Mouse (Mus musculus): ENCODE results near the gene Hmgb1. TPM values are rescaled to one million over a fixed set of nuclear protein-coding genes. Genes with fewer than 3 reads are reported as not detected.

Gene Hmgb1
- total and polyA plus RNA-seq, 3 experiments = 517 to 576 (median 529) TPM

- ATAC-seq (ENCODE audit: extremely low read depth, insufficient number of reproducible peaks, low FRiP score, poor library complexity, severe bottlenecking) = no peak
- H3K4me1 ChIP-seq (ENCODE audit: insufficient read depth, low read depth, low read length) = no peaks in the 10 kb centered on the region
- TF ChIP-seq POLR2AphosphoS5 (IDR thresholded peaks at IDR 0.05; ENCODE audit: insufficient replicate concordance, low read depth, low read length) (peak; percentile 64; the same call in 1 of the 2 replicates), GATA2 (IDR thresholded peaks at IDR 0.05; ENCODE audit: borderline replicate concordance, low read depth, low read length) (no peak), GATA1 (IDR thresholded peaks at IDR 0.05; ENCODE audit: borderline replicate concordance, low read length) (no peak), CTCF (IDR thresholded peaks at IDR 0.05; ENCODE audit: low read depth, low read length) (no peak), TAL1 (conservative IDR thresholded peaks at IDR 0.05; ENCODE audit: low read depth, low read length) (no peak)
- H3K36me3 ChIP-seq (replicated peaks) = peaks cover 31% of the 10 kb centered on the region
- H3K27me3 ChIP-seq (ENCODE audit: insufficient read depth, low read length) = peaks cover 2% of the 10 kb centered on the region; the same call in 1 of the 2 replicates
- no peak for DNase-seq (ENCODE audit: low spot score)
- H3K9me3 ChIP-seq (replicated peaks) = no peaks in the 10 kb centered on the region
- no peak overlapping the region for H3K4me3 ChIP-seq (ENCODE audit: low read depth, low read length)
Observed at GRCm38 (mm10) chr5:149044067-149044466, 140.2 kb downstream of the Hmgb1 start.

GRCm38 (mm10) chr5:149043240-149043639, 141.0 kb downstream of the Hmgb1 start:
- no peak for TF ChIP-seq GATA1 (IDR thresholded peaks at IDR 0.05; ENCODE audit: borderline replicate concordance, low read length)
- TF ChIP-seq TAL1 (conservative IDR thresholded peaks at IDR 0.05; ENCODE audit: low read depth, low read length) = no peak
- no peak for TF ChIP-seq GATA2 (IDR thresholded peaks at IDR 0.05; ENCODE audit: borderline replicate concordance, low read depth, low read length)
- no peak for TF ChIP-seq CTCF (IDR thresholded peaks at IDR 0.05; ENCODE audit: low read depth, low read length)
- no peak for TF ChIP-seq POLR2AphosphoS5 (IDR thresholded peaks at IDR 0.05; ENCODE audit: insufficient replicate concordance, low read depth, low read length)
- Histone ChIP-seq H3K4me3 (ENCODE audit: low read depth, low read length) (no peak overlapping the region), H3K9me3 (replicated peaks) (no peaks in the 10 kb centered on the region), H3K27me3 (ENCODE audit: insufficient read depth, low read length) (peaks cover 2% of the 10 kb centered on the region; the same call in 1 of the 2 replicates), H3K4me1 (ENCODE audit: insufficient read depth, low read depth, low read length) (no peaks in the 10 kb centered on the region), H3K36me3 (replicated peaks) (peaks cover 27% of the 10 kb centered on the region)
- ATAC-seq (ENCODE audit: extremely low read depth, insufficient number of reproducible peaks, low FRiP score, poor library complexity, severe bottlenecking) (no peak), DNase-seq (ENCODE audit: low spot score) (no peak)

- H3K4me3 ChIP-seq (ENCODE audit: low read depth, low read length) = no peak overlapping the region
- peaks cover 2% of the 10 kb centered on the region; the same call in 1 of the 2 replicates for H3K27me3 ChIP-seq (ENCODE audit: insufficient read depth, low read length)
- H3K36me3 ChIP-seq (replicated peaks) = peaks cover 6% of the 10 kb centered on the region
- no peaks in the 10 kb centered on the region for H3K4me1 ChIP-seq (ENCODE audit: insufficient read depth, low read depth, low read length)
- ATAC-seq (ENCODE audit: extremely low read depth, insufficient number of reproducible peaks, low FRiP score, poor library complexity, severe bottlenecking) (peak; percentile 68), DNase-seq (ENCODE audit: low spot score) (no peak)
- no peak for TF ChIP-seq POLR2AphosphoS5 (IDR thresholded peaks at IDR 0.05; ENCODE audit: insufficient replicate concordance, low read depth, low read length)
- TF ChIP-seq CTCF (IDR thresholded peaks at IDR 0.05; ENCODE audit: low read depth, low read length) = peak; percentile 72
- H3K9me3 ChIP-seq (replicated peaks) = no peaks in the 10 kb centered on the region
Observed at GRCm38 (mm10) chr5:149039825-149040224, 144.5 kb downstream of the Hmgb1 start.

GRCm38 (mm10) chr5:149037729-149038128, 146.6 kb downstream of the Hmgb1 start:
- DNase-seq (ENCODE audit: low spot score) (no peak), ATAC-seq (ENCODE audit: extremely low read depth, insufficient number of reproducible peaks, low FRiP score, poor library complexity, severe bottlenecking) (no peak)
- Histone ChIP-seq H3K4me1 (ENCODE audit: insufficient read depth, low read depth, low read length) (no peaks in the 10 kb centered on the region), H3K4me3 (ENCODE audit: low read depth, low read length) (no peak overlapping the region), H3K36me3 (replicated peaks) (no peaks in the 10 kb centered on the region), H3K9me3 (replicated peaks) (no peaks in the 10 kb centered on the region), H3K27me3 (ENCODE audit: insufficient read depth, low read length) (peaks cover 2% of the 10 kb centered on the region; the same call in 1 of the 2 replicates)
- TF ChIP-seq TAL1 (conservative IDR thresholded peaks at IDR 0.05; ENCODE audit: low read depth, low read length) (no peak), CTCF (IDR thresholded peaks at IDR 0.05; ENCODE audit: low read depth, low read length) (no peak), POLR2AphosphoS5 (IDR thresholded peaks at IDR 0.05; ENCODE audit: insufficient replicate concordance, low read depth, low read length) (no peak), GATA2 (IDR thresholded peaks at IDR 0.05; ENCODE audit: borderline replicate concordance, low read depth, low read length) (no peak), GATA1 (IDR thresholded peaks at IDR 0.05; ENCODE audit: borderline replicate concordance, low read length) (no peak)

- TF ChIP-seq GATA2 (IDR thresholded peaks at IDR 0.05; ENCODE audit: borderline replicate concordance, low read depth, low read length) = no peak
- no peak for TF ChIP-seq POLR2AphosphoS5 (IDR thresholded peaks at IDR 0.05; ENCODE audit: insufficient replicate concordance, low read depth, low read length)
- TF ChIP-seq TAL1 (conservative IDR thresholded peaks at IDR 0.05; ENCODE audit: low read depth, low read length) = no peak
- no peak for TF ChIP-seq GATA1 (IDR thresholded peaks at IDR 0.05; ENCODE audit: borderline replicate concordance, low read length)
- no peak for TF ChIP-seq CTCF (IDR thresholded peaks at IDR 0.05; ENCODE audit: low read depth, low read length)
- Histone ChIP-seq H3K4me3 (ENCODE audit: low read depth, low read length) (no peak overlapping the region), H3K4me1 (ENCODE audit: insufficient read depth, low read depth, low read length) (no peaks in the 10 kb centered on the region), H3K9me3 (replicated peaks) (no peaks in the 10 kb centered on the region), H3K27me3 (ENCODE audit: insufficient read depth, low read length) (peaks cover 2% of the 10 kb centered on the region; the same call in 1 of the 2 replicates), H3K36me3 (replicated peaks) (no peaks in the 10 kb centered on the region)
- DNase-seq (ENCODE audit: low spot score) (no peak), ATAC-seq (ENCODE audit: extremely low read depth, insufficient number of reproducible peaks, low FRiP score, poor library complexity, severe bottlenecking) (no peak)
Observed at GRCm38 (mm10) chr5:149036920-149037319, 147.4 kb downstream of the Hmgb1 start.

GRCm38 (mm10) chr5:149032438-149032837, 151.9 kb downstream of the Hmgb1 start:
- no peak for ATAC-seq (ENCODE audit: extremely low read depth, insufficient number of reproducible peaks, low FRiP score, poor library complexity, severe bottlenecking)
- H3K4me3 ChIP-seq (ENCODE audit: low read depth, low read length) = no peak overlapping the region
- no peak for DNase-seq (ENCODE audit: low spot score)
- H3K27me3 ChIP-seq (ENCODE audit: insufficient read depth, low read length) = peaks cover 3% of the 10 kb centered on the region; the same call in 1 of the 2 replicates
- H3K36me3 ChIP-seq (replicated peaks) = no peaks in the 10 kb centered on the region
- H3K4me1 ChIP-seq (ENCODE audit: insufficient read depth, low read depth, low read length) = peaks cover 8% of the 10 kb centered on the region
- TF ChIP-seq TAL1 (conservative IDR thresholded peaks at IDR 0.05; ENCODE audit: low read depth, low read length) (no peak), GATA1 (IDR thresholded peaks at IDR 0.05; ENCODE audit: borderline replicate concordance, low read length) (no peak), GATA2 (IDR thresholded peaks at IDR 0.05; ENCODE audit: borderline replicate concordance, low read depth, low read length) (no peak), CTCF (IDR thresholded peaks at IDR 0.05; ENCODE audit: low read depth, low read length) (no peak), POLR2AphosphoS5 (IDR thresholded peaks at IDR 0.05; ENCODE audit: insufficient replicate concordance, low read depth, low read length) (no peak)
- H3K9me3 ChIP-seq (replicated peaks) = no peaks in the 10 kb centered on the region
